Mouse (Mus musculus) monocyte, adult 59 days (primary cell): ENCODE data around the gene H2-M1. TPM values are rescaled to one million over a fixed set of nuclear protein-coding genes. Genes with fewer than 3 reads are reported as not detected.

Experiments
- total RNA-seq, 2 experiments: library from RNA; stranded (reverse); gene quantifications; one replicate each; pipeline ENCODE4 v1.2.4; 2023

H2-M1 gene
- total RNA-seq = not detected

DNA sequence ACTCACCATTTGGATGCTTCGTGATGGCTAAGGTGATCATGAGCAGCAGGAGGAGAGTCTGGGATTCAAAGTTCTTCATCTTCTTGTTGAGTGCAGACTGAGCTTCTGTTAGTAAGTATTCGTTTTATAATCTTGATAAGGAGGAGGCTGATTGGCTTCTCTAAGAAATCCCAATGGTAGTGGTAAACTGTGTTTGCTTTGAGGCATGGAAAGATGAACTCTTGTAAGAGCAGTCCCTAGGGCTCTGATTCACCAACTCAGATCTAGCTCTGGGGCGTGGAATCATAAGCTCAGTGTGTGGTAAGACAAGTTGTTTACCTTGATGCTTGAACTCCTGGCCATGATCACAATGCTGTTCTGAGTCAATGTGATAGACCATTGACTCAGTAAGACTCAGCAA lies at the start of gene H2-M1:
Gene H2-M1, minus strand, starts transcription at position 101 of the 400 bp plus-strand sequence.

GRCm38 (mm10) chr17:36642566-36642965 lies 29.5 kb downstream of the H2-M1 start, which contains the start of gene H2-M9:
Gene H2-M9 (minus strand): TSS chr17:36642666.

Other genes starting within 250 kb of the H2-M1 start
- gene H2-M10.4, start 209.9 kb downstream of the H2-M1 start, total RNA-seq = not detected
- gene H2-M11, start 125.1 kb downstream of the H2-M1 start, total RNA-seq = not detected
- gene H2-M9, start 29.6 kb downstream of the H2-M1 start, total RNA-seq = not detected
- not detected for gene H2-M10.5, start 100.7 kb upstream of the H2-M1 start, total RNA-seq
- not detected for gene H2-M10.6, start 140.0 kb upstream of the H2-M1 start, total RNA-seq
- 100 to 1,000 TPM in 1 of 2 experiments, 10 to 100 TPM in 1; 87.5 to 100 TPM for gene Trim26, start 164.9 kb upstream of the H2-M1 start, total RNA-seq
- gene Trim15, start 195.0 kb upstream of the H2-M1 start, total RNA-seq = not detected
- not detected for gene Trim10, start 197.4 kb upstream of the H2-M1 start, total RNA-seq
- not detected for gene Trim40, start 217.9 kb upstream of the H2-M1 start, total RNA-seq
- not detected for gene Trim31, start 225.9 kb upstream of the H2-M1 start, total RNA-seq